Mouse (Mus musculus): ENCODE data around the gene Tcf12. TPM values are rescaled to one million over a fixed set of nuclear protein-coding genes. Genes with fewer than 3 reads are reported as not detected.

Gene Tcf12
- polyA plus RNA-seq, 1 experiment from 2014 or later, result 47.4 TPM

DNA sequence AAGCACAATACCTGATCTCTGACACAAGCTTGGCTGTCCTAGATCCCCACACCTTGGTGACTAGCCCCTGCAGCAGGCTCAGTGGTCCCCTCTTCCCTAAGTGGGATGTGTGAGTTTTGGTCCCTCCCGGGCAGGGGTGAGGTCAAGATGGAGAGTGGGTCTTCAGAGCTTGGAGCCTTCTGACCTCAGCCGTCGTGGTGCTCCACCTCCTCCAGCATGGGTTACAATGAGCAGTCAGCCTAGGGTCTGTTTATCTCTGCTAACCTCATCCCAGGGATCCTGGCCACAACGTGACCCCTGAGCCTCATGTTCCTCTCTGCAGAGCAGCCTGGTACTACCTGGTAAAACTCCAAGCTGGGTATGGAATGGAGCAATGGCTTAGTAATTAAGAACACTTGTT lies 303.9 kb downstream of the Tcf12 start:
- 55% methylated on average over 4 of the region's 4 CpGs for WGBS
- TF ChIP-seq CTCF (IDR thresholded peaks at IDR 0.05; ENCODE audit: low read depth), result no peak

GRCm38 (mm10) chr9:71806422-71806805 lies 305.3 kb downstream of the Tcf12 start:
- WGBS, result 0% methylated on average over 2 of the region's 2 CpGs
- Histone ChIP-seq H3K4me1 (replicated peaks; ENCODE audit: insufficient read depth, low read length) (0 out of 2 replicates have a peak, but pooled peaks cover 9% of the 10 kb centered on the region), H3K9me3 (replicated peaks; ENCODE audit: low read length) (no peaks in the 10 kb centered on the region), H3K4me2 (ENCODE audit: low read length) (no peak overlapping the region), H3K36me3 (ENCODE audit: insufficient read depth, low read length) (no peaks in the 10 kb centered on the region), H3K27me3 (ENCODE audit: insufficient read depth, low read length) (no peaks in the 10 kb centered on the region), H3K27ac (no peak overlapping the region), H3K9ac (ENCODE audit: low read depth, low read length) (no peak overlapping the region), H3K4me3 (replicated peaks; ENCODE audit: low read depth, low read length) (no peak overlapping the region)
- TF ChIP-seq CTCF (IDR thresholded peaks at IDR 0.05; ENCODE audit: low read depth), result peak; percentile 98
- DNase-seq (ENCODE audit: low spot score) (peak; percentile 91), ATAC-seq (replicated peaks; ENCODE audit: low FRiP score, low read depth) (0 out of 2 replicates have a peak, but pooled peaks have one; percentile 47)

More for the DNA sequence above, 303.9 kb downstream of the Tcf12 start:
- Histone ChIP-seq H3K9me3 (replicated peaks; ENCODE audit: low read length) (no peaks in the 10 kb centered on the region), H3K4me1 (replicated peaks; ENCODE audit: insufficient read depth, low read length) (0 out of 2 replicates have a peak, but pooled peaks cover 10% of the 10 kb centered on the region), H3K36me3 (ENCODE audit: insufficient read depth, low read length) (no peaks in the 10 kb centered on the region), H3K4me2 (ENCODE audit: low read length) (no peak overlapping the region), H3K27me3 (ENCODE audit: insufficient read depth, low read length) (no peaks in the 10 kb centered on the region), H3K4me3 (replicated peaks; ENCODE audit: low read depth, low read length) (no peak overlapping the region), H3K9ac (ENCODE audit: low read depth, low read length) (no peak overlapping the region), H3K27ac (no peak overlapping the region)
- ATAC-seq (replicated peaks; ENCODE audit: low FRiP score, low read depth) (no peak), DNase-seq (ENCODE audit: low spot score) (no peak)

GRCm38 (mm10) chr9:71805646-71806421 lies 305.8 kb downstream of the Tcf12 start:
- H3K4me3 ChIP-seq (replicated peaks; ENCODE audit: low read depth, low read length), result no peak overlapping the region
- no peaks in the 10 kb centered on the region for H3K36me3 ChIP-seq (ENCODE audit: insufficient read depth, low read length)
- no peak overlapping the region for H3K4me2 ChIP-seq (ENCODE audit: low read length)
- no peaks in the 10 kb centered on the region for H3K27me3 ChIP-seq (ENCODE audit: insufficient read depth, low read length)
- 58% methylated on average over 6 of the region's 6 CpGs for WGBS
- no peak overlapping the region for H3K9ac ChIP-seq (ENCODE audit: low read depth, low read length)
- H3K27ac ChIP-seq, result no peak overlapping the region
- DNase-seq (ENCODE audit: low spot score) (no peak), ATAC-seq (replicated peaks; ENCODE audit: low FRiP score, low read depth) (peak; percentile 26; the same call in 1 of the 2 replicates)
- TF ChIP-seq CTCF (IDR thresholded peaks at IDR 0.05; ENCODE audit: low read depth), result no peak
- H3K4me1 ChIP-seq (replicated peaks; ENCODE audit: insufficient read depth, low read length), result 0 out of 2 replicates have a peak, but pooled peaks cover 5% of the 10 kb centered on the region
- no peaks in the 10 kb centered on the region for H3K9me3 ChIP-seq (replicated peaks; ENCODE audit: low read length)

GRCm38 (mm10) chr9:71804116-71804515 lies 307.6 kb downstream of the Tcf12 start:
- Histone ChIP-seq H3K9me3 (replicated peaks; ENCODE audit: low read length) (no peaks in the 10 kb centered on the region), H3K4me1 (replicated peaks; ENCODE audit: insufficient read depth, low read length) (0 out of 2 replicates have a peak, but pooled peaks cover 5% of the 10 kb centered on the region), H3K27me3 (ENCODE audit: insufficient read depth, low read length) (no peaks in the 10 kb centered on the region), H3K36me3 (ENCODE audit: insufficient read depth, low read length) (no peaks in the 10 kb centered on the region), H3K4me2 (ENCODE audit: low read length) (no peak overlapping the region), H3K9ac (ENCODE audit: low read depth, low read length) (no peak overlapping the region), H3K4me3 (replicated peaks; ENCODE audit: low read depth, low read length) (no peak overlapping the region), H3K27ac (no peak overlapping the region)
- no peak for TF ChIP-seq CTCF (IDR thresholded peaks at IDR 0.05; ENCODE audit: low read depth)
- no peak for ATAC-seq (replicated peaks; ENCODE audit: low FRiP score, low read depth)
- DNase-seq (ENCODE audit: low spot score), result peak; percentile 52
- WGBS, result 28% methylated on average over 6 of the region's 6 CpGs

GRCm38 (mm10) chr9:71803281-71803680 lies 308.4 kb downstream of the Tcf12 start:
- DNase-seq (ENCODE audit: low spot score) (no peak), ATAC-seq (replicated peaks; ENCODE audit: low FRiP score, low read depth) (no peak)
- Histone ChIP-seq H3K9ac (ENCODE audit: low read depth, low read length) (no peak overlapping the region), H3K4me2 (ENCODE audit: low read length) (no peak overlapping the region), H3K27me3 (ENCODE audit: insufficient read depth, low read length) (no peaks in the 10 kb centered on the region), H3K4me1 (replicated peaks; ENCODE audit: insufficient read depth, low read length) (0 out of 2 replicates have a peak, but pooled peaks cover 5% of the 10 kb centered on the region), H3K4me3 (replicated peaks; ENCODE audit: low read depth, low read length) (no peak overlapping the region), H3K27ac (no peak overlapping the region), H3K36me3 (ENCODE audit: insufficient read depth, low read length) (no peaks in the 10 kb centered on the region), H3K9me3 (replicated peaks; ENCODE audit: low read length) (no peaks in the 10 kb centered on the region)
- 55% methylated on average over 7 of the region's 7 CpGs for WGBS
- no peak for TF ChIP-seq CTCF (IDR thresholded peaks at IDR 0.05; ENCODE audit: low read depth)

DNA sequence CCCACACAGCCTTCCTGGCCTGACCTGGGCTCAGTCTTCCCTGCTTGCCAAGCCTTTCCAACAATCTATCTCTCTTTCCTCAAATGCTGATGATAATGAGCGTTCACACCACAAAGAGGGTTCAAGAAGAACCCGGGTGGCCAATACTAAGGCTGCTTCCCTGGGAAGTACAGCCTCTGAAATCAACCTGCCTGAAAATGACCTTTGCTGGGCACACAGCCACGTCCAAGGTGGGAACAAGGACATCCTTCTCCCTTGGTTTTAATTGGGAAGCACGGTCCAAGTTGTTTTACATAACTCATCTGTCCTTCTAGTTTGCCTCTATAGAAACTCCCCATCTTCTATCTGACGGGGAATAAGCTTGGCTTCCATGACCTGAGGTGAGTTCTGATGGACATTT lies 312.1 kb downstream of the Tcf12 start:
- no peak overlapping the region for H3K27ac ChIP-seq
- no peaks in the 10 kb centered on the region for H3K36me3 ChIP-seq (ENCODE audit: insufficient read depth, low read length)
- no peak overlapping the region for H3K4me2 ChIP-seq (ENCODE audit: low read length)
- H3K4me1 ChIP-seq (replicated peaks; ENCODE audit: insufficient read depth, low read length), result 0 out of 2 replicates have a peak, but pooled peaks cover 5% of the 10 kb centered on the region
- no peak for ATAC-seq (replicated peaks; ENCODE audit: low FRiP score, low read depth)
- H3K9me3 ChIP-seq (replicated peaks; ENCODE audit: low read length), result no peaks in the 10 kb centered on the region
- no peak for DNase-seq (ENCODE audit: low spot score)
- TF ChIP-seq CTCF (IDR thresholded peaks at IDR 0.05; ENCODE audit: low read depth), result no peak
- H3K27me3 ChIP-seq (ENCODE audit: insufficient read depth, low read length), result no peaks in the 10 kb centered on the region
- H3K9ac ChIP-seq (ENCODE audit: low read depth, low read length), result no peak overlapping the region
- no peak overlapping the region for H3K4me3 ChIP-seq (replicated peaks; ENCODE audit: low read depth, low read length)
- 76% methylated on average over 5 of the region's 5 CpGs for WGBS

Measured in kidney, postnatal 0 days (tissue).